Mouse (Mus musculus): ENCODE data around the gene Crnn. TPM values are rescaled to one million over a fixed set of nuclear protein-coding genes. Genes with fewer than 3 reads are reported as not detected.

Gene Crnn
- total and polyA plus RNA-seq, 3 experiments: not detected

DNA sequence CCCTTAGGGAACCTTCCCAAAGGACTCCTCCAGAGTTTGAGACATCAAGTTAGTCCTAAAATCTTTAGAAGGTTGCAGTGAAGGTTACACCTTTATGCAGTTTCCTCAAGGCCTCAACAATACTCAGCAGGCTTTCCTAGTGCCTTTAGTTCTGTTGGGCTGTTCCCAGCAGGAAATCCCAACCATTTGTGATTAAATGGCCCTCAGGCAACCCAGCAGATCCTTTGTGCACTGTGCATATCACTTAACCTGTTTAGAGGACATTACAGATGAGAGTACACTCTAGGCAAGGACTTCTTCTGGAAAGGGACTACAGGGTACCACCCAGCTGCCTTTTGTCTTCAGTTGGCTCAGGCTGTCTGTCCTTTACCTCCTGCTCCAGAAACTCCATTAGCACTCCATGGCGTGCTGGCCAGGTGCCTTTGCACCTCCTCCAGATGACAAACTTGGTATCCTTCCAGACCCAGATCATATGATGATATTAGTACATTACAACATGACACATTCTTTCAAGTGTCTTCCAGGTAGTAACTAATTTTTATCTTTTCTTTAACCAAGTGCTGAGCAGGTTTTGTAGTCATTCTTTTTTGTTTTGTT is 18.5 kb downstream of the Crnn start:
- dilution Hi-C loops (cut with MboI; ENCODE audit: extremely low pct_ligation_motif_present, extremely low pct_unique_long_range_greater_than_20kb, low sequenced_read_pairs): no loop called here
- Histone ChIP-seq H3K27me3 (replicated peaks) (no peaks in the 10 kb centered on the region), H3K36me3 (replicated peaks in 1 of 2; ENCODE audit: control insufficient read depth in 1 of 2, insufficient read depth in 1 of 2, low read length in 1 of 2) (no peaks in the 10 kb centered on the region), H3K4me2 (ENCODE audit: insufficient read depth, low read depth, poor library complexity, severe bottlenecking) (no peak overlapping the region), H3K4me3 (replicated peaks in 1 of 3; ENCODE audit: low read depth in 2 of 3, low read length in 2 of 3, poor library complexity in 1 of 3) (no peak overlapping the region), H3K9ac (ENCODE audit: insufficient read depth, low read depth) (no peak overlapping the region), H3K9me3 (replicated peaks; ENCODE audit: low read length) (no peaks in the 10 kb centered on the region), H3K4me1 (ENCODE audit: control insufficient read depth in 1 of 2, insufficient read depth in 2 of 2) (no peaks in the 10 kb centered on the region), H3K27ac (ENCODE audit: insufficient read depth, low read depth) (no peak overlapping the region), H3K79me2 (replicated peaks; ENCODE audit: control insufficient read depth, extremely low read depth, insufficient read depth, poor library complexity, severe bottlenecking) (no peaks in the 10 kb centered on the region)
- in situ Hi-C loops (cut with MboI; ENCODE audit: low pct_ligation_motif_present, low pct_unique_long_range_greater_than_20kb, low sequenced_read_pairs): no loop called here
- no peak for DNase-seq (ENCODE audit: extremely low read depth)
- TF ChIP-seq ETS1 (conservative IDR thresholded peaks at IDR 0.05; ENCODE audit: low read depth, low read length) (no peak), JUND (conservative IDR thresholded peaks at IDR 0.05; ENCODE audit: low read depth, low read length) (no peak), ELF1 (IDR thresholded peaks at IDR 0.05; ENCODE audit: low read depth, low read length) (no peak), MAZ (IDR thresholded peaks at IDR 0.05; ENCODE audit: low read depth, low read length) (no peak), MXI1 (IDR thresholded peaks at IDR 0.05; ENCODE audit: low read depth, low read length) (no peak)

DNA sequence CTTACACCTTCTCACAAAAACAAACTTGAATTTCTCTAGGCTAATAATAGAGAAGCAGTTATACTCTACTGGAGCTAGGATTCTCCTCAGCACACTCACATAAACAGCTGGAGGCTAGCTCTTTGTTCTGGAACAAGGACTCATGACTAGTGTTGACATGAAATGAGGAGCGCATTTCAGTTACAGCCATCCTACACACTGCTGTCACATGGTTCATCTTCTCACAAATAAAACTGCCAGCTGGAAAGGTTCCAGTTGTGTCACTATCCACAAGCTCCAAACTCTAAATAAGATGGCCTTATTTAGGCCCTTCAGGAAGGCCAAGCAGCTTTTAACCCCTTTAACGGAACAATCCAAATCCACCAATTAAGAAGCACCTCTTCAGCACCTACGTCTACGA is 36.3 kb downstream of the Crnn start:
- no peak overlapping the region for H3K27ac ChIP-seq (ENCODE audit: insufficient read depth, low read depth)
- TF ChIP-seq TBP (conservative IDR thresholded peaks at IDR 0.05; ENCODE audit: low read depth, low read length): no peak
- TF ChIP-seq ZC3H11A (IDR thresholded peaks at IDR 0.05; ENCODE audit: low read depth, low read length): no peak
- no peak for TF ChIP-seq MYC (IDR thresholded peaks at IDR 0.05; ENCODE audit: low read depth, low read length)
- H3K4me1 ChIP-seq (ENCODE audit: control insufficient read depth in 1 of 2, insufficient read depth in 2 of 2): no peaks in the 10 kb centered on the region
- H3K27me3 ChIP-seq (replicated peaks): no peaks in the 10 kb centered on the region
- no peak overlapping the region for H3K4me3 ChIP-seq (replicated peaks in 1 of 3; ENCODE audit: low read depth in 2 of 3, low read length in 2 of 3, poor library complexity in 1 of 3)
- no peak overlapping the region for H3K4me2 ChIP-seq (ENCODE audit: insufficient read depth, low read depth, poor library complexity, severe bottlenecking)
- no peaks in the 10 kb centered on the region for H3K36me3 ChIP-seq (replicated peaks in 1 of 2; ENCODE audit: control insufficient read depth in 1 of 2, insufficient read depth in 1 of 2, low read length in 1 of 2)
- H3K79me2 ChIP-seq (replicated peaks; ENCODE audit: control insufficient read depth, extremely low read depth, insufficient read depth, poor library complexity, severe bottlenecking): no peaks in the 10 kb centered on the region
- no peak overlapping the region for H3K9ac ChIP-seq (ENCODE audit: insufficient read depth, low read depth)
- no peak for DNase-seq (ENCODE audit: extremely low read depth)
- dilution Hi-C loops (cut with MboI; ENCODE audit: extremely low pct_ligation_motif_present, extremely low pct_unique_long_range_greater_than_20kb, low sequenced_read_pairs) (no loop called here), in situ Hi-C loops (cut with MboI; ENCODE audit: low pct_ligation_motif_present, low pct_unique_long_range_greater_than_20kb, low sequenced_read_pairs) (no loop called here)
- no peaks in the 10 kb centered on the region for H3K9me3 ChIP-seq (replicated peaks; ENCODE audit: low read length)

DNA sequence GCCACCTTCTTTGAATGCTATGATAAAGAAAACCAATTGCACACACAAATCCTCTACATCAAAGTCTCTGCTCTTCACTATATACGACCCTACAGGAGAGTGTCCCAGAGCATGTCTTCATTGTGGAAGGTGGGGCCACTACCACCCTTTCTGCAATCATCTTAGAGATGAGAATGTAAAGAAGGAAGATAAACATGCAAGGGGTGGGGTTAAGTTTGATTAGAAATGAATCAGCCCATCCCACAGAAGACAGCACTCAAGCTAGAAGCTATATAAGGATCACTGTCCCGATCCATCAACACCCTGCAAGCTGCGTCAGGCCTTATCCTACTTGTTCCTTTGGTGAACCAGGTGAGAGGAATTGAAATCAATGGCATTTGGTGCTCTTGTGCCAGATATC is 52.4 kb downstream of the Crnn start, which contains the start of gene Flg2:
Gene Flg2, plus strand, starts transcription at position 301 of the 400 bp plus-strand sequence.
- dilution Hi-C loops (cut with MboI; ENCODE audit: extremely low pct_ligation_motif_present, extremely low pct_unique_long_range_greater_than_20kb, low sequenced_read_pairs) (no loop called here), in situ Hi-C loops (cut with MboI; ENCODE audit: low pct_ligation_motif_present, low pct_unique_long_range_greater_than_20kb, low sequenced_read_pairs) (no loop called here)
- peaks cover 5% of the 10 kb centered on the region for H3K9me3 ChIP-seq (replicated peaks; ENCODE audit: low read length)
- H3K36me3 ChIP-seq (replicated peaks in 1 of 2; ENCODE audit: control insufficient read depth in 1 of 2, insufficient read depth in 1 of 2, low read length in 1 of 2): no peaks in the 10 kb centered on the region
- H3K4me3 ChIP-seq (replicated peaks in 1 of 3; ENCODE audit: low read depth in 2 of 3, low read length in 2 of 3, poor library complexity in 1 of 3): no peak within 1 kb of the TSS
- no peaks in the 10 kb centered on the region for H3K27me3 ChIP-seq (replicated peaks)
- H3K79me2 ChIP-seq (replicated peaks; ENCODE audit: control insufficient read depth, extremely low read depth, insufficient read depth, poor library complexity, severe bottlenecking): no peaks in the 10 kb centered on the region
- no peak within 1 kb of the TSS for H3K9ac ChIP-seq (ENCODE audit: insufficient read depth, low read depth)
- H3K4me1 ChIP-seq (ENCODE audit: control insufficient read depth in 1 of 2, insufficient read depth in 2 of 2): no peaks in the 10 kb centered on the region
- H3K27ac ChIP-seq (ENCODE audit: insufficient read depth, low read depth): no peak within 1 kb of the TSS
- H3K4me2 ChIP-seq (ENCODE audit: insufficient read depth, low read depth, poor library complexity, severe bottlenecking): no peak within 1 kb of the TSS
- TF ChIP-seq SIN3A (IDR thresholded peaks at IDR 0.05; ENCODE audit: low read length) (no peak), JUND (conservative IDR thresholded peaks at IDR 0.05; ENCODE audit: low read depth, low read length) (no peak), KAT2A (IDR thresholded peaks at IDR 0.05; ENCODE audit: insufficient replicate concordance, low read length) (no peak), SMC3 (IDR thresholded peaks at IDR 0.05; ENCODE audit: low read depth, low read length) (no peak), CHD1 (IDR thresholded peaks at IDR 0.05; ENCODE audit: low read depth, low read length) (no peak), UBTF (IDR thresholded peaks at IDR 0.05; ENCODE audit: low read depth, low read length) (no peak), POLR2A (IDR thresholded peaks at IDR 0.05; ENCODE audit: low read depth, low read length) (no peak), CTCF (conservative IDR thresholded peaks at IDR 0.05 in 1 of 2, IDR thresholded peaks at IDR 0.05 in 1 of 2; ENCODE audit: low read depth in 2 of 2, low read length in 2 of 2) (no peak), E2F4 (IDR thresholded peaks at IDR 0.05; ENCODE audit: insufficient replicate concordance, low read depth, low read length) (no peak), MAX (IDR thresholded peaks at IDR 0.05; ENCODE audit: low read length) (no peak), MAFK (IDR thresholded peaks at IDR 0.05; ENCODE audit: insufficient replicate concordance, low read length) (no peak), ZNF384 (IDR thresholded peaks at IDR 0.05; ENCODE audit: low read depth, low read length) (no peak), IRF4 (IDR thresholded peaks at IDR 0.05; ENCODE audit: low read depth, low read length) (no peak), TCF12 (IDR thresholded peaks at IDR 0.05; ENCODE audit: low read depth, low read length) (no peak), MAZ (IDR thresholded peaks at IDR 0.05; ENCODE audit: low read depth, low read length) (no peak), USF1 (IDR thresholded peaks at IDR 0.05; ENCODE audit: low read depth, low read length) (no peak), RAD21 (IDR thresholded peaks at IDR 0.05; ENCODE audit: low read depth, low read length) (no peak)
- DNase-seq (ENCODE audit: extremely low read depth): no peak
